Mouse (Mus musculus) erythroblast, embryonic 14.5 days (primary cell): ENCODE measurements around the gene Trim67.

Source experiments
- GATA1 ChIP-seq: IDR thresholded peaks from 2 replicates; pipeline ENCODE4 v1.6.1; 2012; ENCODE audit warnings: low read length, inconsistent platforms, mixed read lengths
- TAL1 ChIP-seq: IDR thresholded peaks from 3 replicates; pipeline ENCODE4 v1.6.1; 2012; ENCODE audit warnings: low read length, inconsistent platforms, mixed read lengths

DNA sequence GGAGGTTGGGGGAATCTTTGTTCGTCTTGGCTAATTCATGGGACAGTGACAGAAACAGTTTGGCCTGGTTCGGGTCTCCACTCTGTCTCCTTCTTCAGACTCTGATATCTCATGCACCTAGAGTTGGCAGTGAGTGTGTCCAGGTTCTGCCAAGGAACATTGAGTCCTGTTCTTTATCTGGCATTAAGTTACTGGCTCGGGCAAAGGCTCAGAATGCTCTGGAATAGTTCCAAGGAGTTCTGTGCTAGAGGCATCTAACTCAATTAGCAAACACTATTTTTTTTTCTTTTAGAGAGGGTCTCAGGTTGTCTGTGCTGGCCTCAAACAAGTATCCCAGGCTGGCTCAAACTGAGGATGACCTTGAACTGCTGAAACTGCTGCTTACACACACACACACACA lies 24.5 kb downstream of the Trim67 start:
- TF ChIP-seq GATA1: no peak
- no peak for TF ChIP-seq TAL1
